Mouse (Mus musculus): ENCODE results near the gene Trim44. TPM values are rescaled to one million over a fixed set of nuclear protein-coding genes. Genes with fewer than 3 reads are reported as not detected.

Trim44 gene
- total and polyA plus RNA-seq, 2 experiments from 2014 or later, result 41.2 to 116 TPM

- Histone ChIP-seq H3K4me1 (ENCODE audit: insufficient read depth) (peaks cover 4% of the 10 kb centered on the region; the same call in 1 of the 2 replicates), H3K27me3 (ENCODE audit: insufficient read depth, low read length) (no peaks in the 10 kb centered on the region), H3K27ac (ENCODE audit: low read depth, low read length) (no peak overlapping the region), H3K4me3 (ENCODE audit: low read depth, low read length) (no peak overlapping the region), H3K9ac (no peak overlapping the region), H3K9me3 (ENCODE audit: low read length) (no peaks in the 10 kb centered on the region), H3K36me3 (ENCODE audit: insufficient read depth) (no peaks in the 10 kb centered on the region), H3K4me2 (ENCODE audit: low read depth) (no peak overlapping the region)
- DNase-seq (no peak), ATAC-seq (no peak)
- TF ChIP-seq CTCF (IDR thresholded peaks at IDR 0.05; ENCODE audit: low read depth), result no peak
These were observed 22.2 kb downstream of the Trim44 start for GRCm38 (mm10) chr2:102385328-102385902.

GRCm38 (mm10) chr2:102384496-102384895 is 23.1 kb downstream of the Trim44 start:
- H3K27me3 ChIP-seq (ENCODE audit: insufficient read depth, low read length), result no peaks in the 10 kb centered on the region
- peaks cover 4% of the 10 kb centered on the region; the same call in 1 of the 2 replicates for H3K4me1 ChIP-seq (ENCODE audit: insufficient read depth)
- H3K4me2 ChIP-seq (ENCODE audit: low read depth), result no peak overlapping the region
- no peak overlapping the region for H3K9ac ChIP-seq
- whole genome bisulfite sequencing, result 52% methylated on average over 1 of the region's 1 CpGs
- H3K4me3 ChIP-seq (ENCODE audit: low read depth, low read length), result no peak overlapping the region
- DNase-seq (no peak), ATAC-seq (no peak)
- no peak for TF ChIP-seq CTCF (IDR thresholded peaks at IDR 0.05; ENCODE audit: low read depth)
- no peaks in the 10 kb centered on the region for H3K36me3 ChIP-seq (ENCODE audit: insufficient read depth)
- H3K27ac ChIP-seq (ENCODE audit: low read depth, low read length), result no peak overlapping the region
- H3K9me3 ChIP-seq (ENCODE audit: low read length), result no peaks in the 10 kb centered on the region

- Histone ChIP-seq H3K36me3 (ENCODE audit: insufficient read depth) (no peaks in the 10 kb centered on the region), H3K4me3 (ENCODE audit: low read depth, low read length) (no peak overlapping the region), H3K4me1 (ENCODE audit: insufficient read depth) (peaks cover 4% of the 10 kb centered on the region; the same call in 1 of the 2 replicates), H3K27ac (ENCODE audit: low read depth, low read length) (no peak overlapping the region), H3K4me2 (ENCODE audit: low read depth) (no peak overlapping the region), H3K27me3 (ENCODE audit: insufficient read depth, low read length) (no peaks in the 10 kb centered on the region), H3K9ac (no peak overlapping the region), H3K9me3 (ENCODE audit: low read length) (no peaks in the 10 kb centered on the region)
- 44% methylated on average over 2 of the region's 2 CpGs for WGBS
- ATAC-seq (no peak), DNase-seq (no peak)
- TF ChIP-seq CTCF (IDR thresholded peaks at IDR 0.05; ENCODE audit: low read depth), result no peak
These were observed 23.6 kb downstream of the Trim44 start for GRCm38 (mm10) chr2:102384057-102384456.

GRCm38 (mm10) chr2:102383069-102383834 is 24.4 kb downstream of the Trim44 start:
- H3K27me3 ChIP-seq (ENCODE audit: insufficient read depth, low read length), result no peaks in the 10 kb centered on the region
- TF ChIP-seq CTCF (IDR thresholded peaks at IDR 0.05; ENCODE audit: low read depth), result no peak
- H3K9ac ChIP-seq, result no peak overlapping the region
- ATAC-seq (no peak), DNase-seq (no peak)
- H3K4me3 ChIP-seq (ENCODE audit: low read depth, low read length), result no peak overlapping the region
- peaks cover 4% of the 10 kb centered on the region; the same call in 1 of the 2 replicates for H3K4me1 ChIP-seq (ENCODE audit: insufficient read depth)
- no peaks in the 10 kb centered on the region for H3K36me3 ChIP-seq (ENCODE audit: insufficient read depth)
- 54% methylated on average over 3 of the region's 3 CpGs for WGBS
- no peak overlapping the region for H3K27ac ChIP-seq (ENCODE audit: low read depth, low read length)
- no peak overlapping the region for H3K4me2 ChIP-seq (ENCODE audit: low read depth)
- no peaks in the 10 kb centered on the region for H3K9me3 ChIP-seq (ENCODE audit: low read length)

GRCm38 (mm10) chr2:102382519-102382918 is 25.1 kb downstream of the Trim44 start:
- ATAC-seq (no peak), DNase-seq (no peak)
- no peaks in the 10 kb centered on the region for H3K36me3 ChIP-seq (ENCODE audit: insufficient read depth)
- no peaks in the 10 kb centered on the region for H3K9me3 ChIP-seq (ENCODE audit: low read length)
- H3K4me2 ChIP-seq (ENCODE audit: low read depth), result no peak overlapping the region
- 63% methylated on average over 3 of the region's 3 CpGs for WGBS
- no peak overlapping the region for H3K27ac ChIP-seq (ENCODE audit: low read depth, low read length)
- TF ChIP-seq CTCF (IDR thresholded peaks at IDR 0.05; ENCODE audit: low read depth), result no peak
- H3K4me3 ChIP-seq (ENCODE audit: low read depth, low read length), result no peak overlapping the region
- no peaks in the 10 kb centered on the region for H3K27me3 ChIP-seq (ENCODE audit: insufficient read depth, low read length)
- H3K4me1 ChIP-seq (ENCODE audit: insufficient read depth), result peaks cover 4% of the 10 kb centered on the region; the same call in 1 of the 2 replicates
- H3K9ac ChIP-seq, result no peak overlapping the region

- H3K27ac ChIP-seq (ENCODE audit: low read depth, low read length), result no peak overlapping the region
- no peak for DNase-seq
- no peak overlapping the region for H3K4me2 ChIP-seq (ENCODE audit: low read depth)
- no peaks in the 10 kb centered on the region for H3K27me3 ChIP-seq (ENCODE audit: insufficient read depth, low read length)
- peaks cover 4% of the 10 kb centered on the region; the same call in 1 of the 2 replicates for H3K4me1 ChIP-seq (ENCODE audit: insufficient read depth)
- no peak overlapping the region for H3K4me3 ChIP-seq (ENCODE audit: low read depth, low read length)
- H3K36me3 ChIP-seq (ENCODE audit: insufficient read depth), result no peaks in the 10 kb centered on the region
- H3K9me3 ChIP-seq (ENCODE audit: low read length), result no peaks in the 10 kb centered on the region
- no peak overlapping the region for H3K9ac ChIP-seq
- 97% methylated on average over 2 of the region's 2 CpGs for WGBS
- TF ChIP-seq CTCF (IDR thresholded peaks at IDR 0.05; ENCODE audit: low read depth), result no peak
- ATAC-seq, result no peak
These were observed 27.0 kb downstream of the Trim44 start for GRCm38 (mm10) chr2:102380581-102380980.

- no peak for DNase-seq
- H3K36me3 ChIP-seq (ENCODE audit: insufficient read depth), result no peaks in the 10 kb centered on the region
- TF ChIP-seq CTCF (IDR thresholded peaks at IDR 0.05; ENCODE audit: low read depth), result no peak
- no peak overlapping the region for H3K27ac ChIP-seq (ENCODE audit: low read depth, low read length)
- H3K4me2 ChIP-seq (ENCODE audit: low read depth), result no peak overlapping the region
- H3K9ac ChIP-seq, result no peak overlapping the region
- H3K4me3 ChIP-seq (ENCODE audit: low read depth, low read length), result no peak overlapping the region
- H3K9me3 ChIP-seq (ENCODE audit: low read length), result no peaks in the 10 kb centered on the region
- no peak for ATAC-seq
- peaks cover 4% of the 10 kb centered on the region; the same call in 1 of the 2 replicates for H3K4me1 ChIP-seq (ENCODE audit: insufficient read depth)
- 82% methylated on average over 1 of the region's 1 CpGs for WGBS
- H3K27me3 ChIP-seq (ENCODE audit: insufficient read depth, low read length), result no peaks in the 10 kb centered on the region
These were observed 28.7 kb downstream of the Trim44 start for GRCm38 (mm10) chr2:102378928-102379327.
